Mouse (Mus musculus) ovary, adult 18-20 months (tissue): ENCODE data around the gene Ifnl2.

Source experiments
- DNase-seq: peaks from one replicate; pipeline ENCODE4 v3.0.0; 2022; ENCODE audit warnings: low spot score, mixed read lengths

Gene Ifnl2

DNA sequence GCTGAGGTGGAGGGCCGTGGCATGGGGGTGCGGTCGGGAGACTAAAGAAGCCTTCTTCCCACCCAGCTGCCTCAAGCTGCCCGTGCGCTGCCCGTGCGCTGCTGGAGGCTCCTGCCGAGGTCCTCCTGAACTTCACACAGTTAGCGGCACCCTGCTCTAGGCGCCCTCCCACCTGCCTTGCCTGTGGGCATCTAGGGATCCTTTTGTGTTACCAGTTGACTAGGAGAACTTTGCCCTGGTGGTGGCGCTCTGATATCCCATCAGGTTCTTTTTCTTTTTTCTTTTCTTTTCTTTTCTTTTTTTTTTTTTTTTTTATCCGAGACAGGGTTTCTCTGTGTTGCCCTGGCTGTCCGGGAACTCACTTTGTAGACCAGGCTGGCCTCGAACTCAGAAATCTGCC, 19.4 kb downstream of the Ifnl2 start:
- DNase-seq, result no peak

DNA sequence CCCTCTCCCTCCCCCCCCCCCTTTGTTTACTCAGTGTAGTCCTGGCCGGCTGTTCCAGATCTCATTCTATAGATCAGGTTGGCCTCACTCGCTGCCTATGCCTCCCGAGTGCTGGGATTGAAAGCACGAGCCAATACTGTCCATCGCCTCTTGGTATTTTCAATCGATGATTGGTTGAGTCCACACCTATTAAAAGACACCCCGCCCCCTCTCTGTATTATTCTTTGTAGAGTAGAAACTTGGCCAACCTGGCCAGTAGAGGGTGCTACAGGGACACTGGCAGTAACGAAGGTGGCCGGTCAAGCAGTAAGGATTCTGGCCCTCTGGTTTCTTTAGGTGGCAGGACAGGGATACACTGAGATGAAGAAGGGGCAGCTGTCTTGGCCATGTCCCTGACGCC, 19.8 kb downstream of the Ifnl2 start:
- no peak for DNase-seq

DNA sequence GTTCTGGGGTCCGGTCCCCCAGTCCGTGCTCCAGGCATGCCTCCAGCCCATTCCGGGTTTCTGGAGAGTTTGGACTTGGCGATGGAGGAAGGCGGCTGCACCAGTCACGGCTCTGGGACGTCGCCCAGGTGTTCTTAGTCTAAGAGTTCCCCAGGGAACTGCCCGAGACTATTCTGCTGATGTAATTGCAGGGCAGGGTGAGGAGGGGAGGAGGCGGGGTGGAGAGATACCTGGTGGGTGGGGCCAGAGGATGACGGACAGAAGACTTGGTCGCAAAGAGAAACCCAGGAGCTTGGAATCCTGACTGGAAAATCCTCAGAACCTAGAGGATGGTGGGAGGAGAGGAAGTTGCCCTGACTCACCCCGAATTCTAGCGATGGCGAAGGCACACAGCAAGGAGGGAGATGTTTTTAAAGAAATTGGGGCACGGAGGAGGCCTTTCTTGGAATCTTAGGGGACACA, 22.2 kb downstream of the Ifnl2 start:
- no peak for DNase-seq

DNA sequence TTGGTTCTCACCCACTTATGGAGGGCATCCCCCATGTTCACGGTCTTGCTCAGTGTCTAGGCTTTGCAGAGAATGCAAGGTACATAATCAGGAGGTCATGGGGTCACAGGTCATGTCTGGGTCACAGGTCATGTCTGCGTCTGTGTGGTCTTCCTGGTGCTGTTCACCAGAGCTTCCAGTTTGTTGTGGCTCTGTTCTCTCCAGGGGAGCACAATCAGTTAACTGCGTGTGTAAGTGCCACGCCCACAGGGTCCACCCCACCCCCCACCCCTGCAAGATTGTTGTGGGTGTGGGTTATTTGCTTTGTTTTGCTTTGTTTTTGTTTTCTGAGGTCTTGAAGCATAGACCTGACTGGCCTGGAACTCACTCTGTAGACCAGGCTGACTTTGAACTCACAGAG, 26.1 kb downstream of the Ifnl2 start:
- DNase-seq, result no peak

DNA sequence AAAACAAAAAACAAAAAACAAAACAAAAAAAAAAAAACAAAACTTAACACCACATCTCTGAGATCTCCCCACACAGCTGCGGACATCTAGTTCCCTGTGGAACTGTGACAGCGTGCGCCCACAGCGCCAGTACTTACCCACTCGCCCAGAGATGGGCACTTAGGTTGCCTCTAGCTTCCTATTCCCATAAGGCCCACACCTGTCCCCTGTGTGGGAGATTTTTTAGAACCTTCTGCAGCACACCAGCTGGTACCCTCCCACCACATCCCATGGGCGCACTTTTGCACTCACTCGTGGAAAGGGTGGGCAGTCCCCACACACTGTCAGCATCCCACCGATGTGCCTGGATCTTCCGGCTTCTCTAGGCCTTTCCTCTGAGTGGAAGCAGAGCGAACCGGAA, 27.4 kb downstream of the Ifnl2 start:
- DNase-seq, result no peak

DNA sequence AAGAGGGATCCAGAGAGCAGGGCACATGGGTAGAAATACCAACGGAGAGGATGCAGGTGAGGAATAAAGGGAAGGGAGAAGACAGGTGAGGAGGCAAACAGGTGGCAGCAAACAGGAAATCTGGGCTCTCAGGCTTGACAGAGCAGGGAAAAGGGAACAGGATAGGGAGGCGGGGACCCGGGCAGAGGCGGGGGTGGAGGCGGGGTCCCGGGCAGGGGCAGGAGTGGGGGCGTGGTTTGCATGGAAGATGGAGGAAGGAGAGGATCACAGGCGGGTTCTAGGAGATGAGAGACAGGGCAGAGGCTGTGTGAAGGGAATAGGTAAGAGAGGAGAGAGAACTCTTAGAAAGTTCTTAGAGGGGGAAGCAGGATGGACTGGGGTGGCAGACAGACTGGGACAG, 31.4 kb downstream of the Ifnl2 start:
- DNase-seq, result no peak

DNA sequence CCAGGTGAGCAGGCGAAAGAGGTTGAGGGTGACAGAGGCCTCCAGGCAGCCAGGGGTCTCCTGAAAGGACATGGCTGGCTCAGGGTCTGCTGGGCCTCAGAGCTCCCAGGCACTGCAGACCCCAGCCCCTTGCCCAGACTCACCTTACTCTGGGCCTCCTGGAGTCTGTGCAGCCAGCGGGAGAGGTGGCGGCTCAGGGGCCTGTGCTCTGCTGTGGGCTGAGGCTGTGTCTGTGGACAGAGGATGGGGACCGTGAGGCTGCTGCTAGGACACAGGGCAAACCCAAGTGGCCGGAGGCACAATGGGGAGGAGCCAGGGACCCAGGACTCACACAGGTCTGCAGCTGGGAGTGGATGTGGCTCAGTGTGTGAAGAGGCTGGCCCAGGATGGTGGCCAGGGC, 32.9 kb downstream of the Ifnl2 start:
- no peak for DNase-seq

DNA sequence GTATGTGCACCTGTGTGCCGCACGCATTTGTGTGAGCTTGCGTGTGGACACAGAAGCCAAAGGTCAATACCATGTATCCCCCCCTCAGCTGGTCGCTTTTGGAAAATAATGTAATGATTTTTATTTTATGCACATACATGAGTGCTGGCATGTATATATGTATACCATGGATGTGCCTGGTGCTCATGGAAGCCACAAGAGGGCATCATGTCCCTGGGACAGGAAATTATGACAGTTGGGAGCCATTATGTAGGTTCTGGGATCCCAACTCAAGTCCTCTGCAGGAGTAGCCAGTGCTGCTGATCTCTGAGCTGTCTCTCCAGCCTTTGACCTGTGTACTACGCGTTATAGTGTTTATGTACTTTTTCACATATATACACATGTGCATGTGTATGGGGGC, 34.1 kb downstream of the Ifnl2 start:
- no peak for DNase-seq

DNA sequence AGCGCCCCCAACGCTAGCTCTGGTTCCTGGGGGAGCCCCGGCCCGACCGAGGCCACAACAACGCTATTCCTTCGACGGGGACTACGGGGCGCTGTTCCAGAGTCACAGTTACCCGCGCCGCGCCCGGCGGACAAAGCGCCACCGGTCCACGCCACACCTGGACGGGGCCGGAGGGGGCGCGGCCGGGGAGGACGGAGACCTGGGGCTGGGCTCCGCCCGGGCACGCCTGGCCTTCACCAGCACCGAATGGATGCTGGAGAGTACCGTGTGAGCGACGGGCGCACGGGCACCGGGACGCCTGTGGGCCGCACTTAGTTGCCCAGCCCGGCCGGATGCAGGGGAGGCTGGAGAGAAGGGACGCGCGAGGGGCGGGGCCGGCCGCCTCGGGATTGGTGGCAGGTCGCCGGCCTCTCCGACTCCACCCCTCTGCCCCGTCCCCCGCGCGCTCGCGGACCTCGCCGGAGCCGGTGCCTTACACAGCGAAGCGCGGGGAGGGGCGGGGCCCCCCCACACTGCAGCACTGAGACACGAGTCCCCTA, 43.0 kb downstream of the Ifnl2 start:
- DNase-seq, result peak; percentile 33

DNA sequence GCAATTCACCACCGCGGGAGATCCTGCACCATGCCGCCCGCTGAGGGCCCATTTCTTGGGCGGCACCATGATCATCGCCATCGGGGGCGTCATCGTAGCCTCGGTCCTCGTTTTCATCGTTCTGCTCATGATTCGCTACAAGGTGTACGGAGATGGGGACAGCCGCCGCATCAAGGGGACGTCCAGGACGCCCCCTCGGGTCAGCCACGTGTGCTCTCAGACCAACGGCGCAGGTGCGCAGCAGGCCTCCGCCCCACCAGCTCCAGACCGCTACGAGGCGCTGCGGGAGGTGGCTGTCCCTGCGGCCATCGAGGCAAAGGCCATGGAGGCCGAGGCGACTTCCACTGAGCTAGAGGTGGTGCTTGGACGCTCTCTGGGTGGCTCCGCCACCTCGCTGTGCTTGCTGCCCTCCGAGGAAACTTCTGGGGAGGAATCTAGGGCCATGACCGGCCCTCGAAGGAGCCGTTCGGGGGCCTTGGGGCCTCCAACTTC, 43.5 kb downstream of the Ifnl2 start:
- DNase-seq, result no peak

DNA sequence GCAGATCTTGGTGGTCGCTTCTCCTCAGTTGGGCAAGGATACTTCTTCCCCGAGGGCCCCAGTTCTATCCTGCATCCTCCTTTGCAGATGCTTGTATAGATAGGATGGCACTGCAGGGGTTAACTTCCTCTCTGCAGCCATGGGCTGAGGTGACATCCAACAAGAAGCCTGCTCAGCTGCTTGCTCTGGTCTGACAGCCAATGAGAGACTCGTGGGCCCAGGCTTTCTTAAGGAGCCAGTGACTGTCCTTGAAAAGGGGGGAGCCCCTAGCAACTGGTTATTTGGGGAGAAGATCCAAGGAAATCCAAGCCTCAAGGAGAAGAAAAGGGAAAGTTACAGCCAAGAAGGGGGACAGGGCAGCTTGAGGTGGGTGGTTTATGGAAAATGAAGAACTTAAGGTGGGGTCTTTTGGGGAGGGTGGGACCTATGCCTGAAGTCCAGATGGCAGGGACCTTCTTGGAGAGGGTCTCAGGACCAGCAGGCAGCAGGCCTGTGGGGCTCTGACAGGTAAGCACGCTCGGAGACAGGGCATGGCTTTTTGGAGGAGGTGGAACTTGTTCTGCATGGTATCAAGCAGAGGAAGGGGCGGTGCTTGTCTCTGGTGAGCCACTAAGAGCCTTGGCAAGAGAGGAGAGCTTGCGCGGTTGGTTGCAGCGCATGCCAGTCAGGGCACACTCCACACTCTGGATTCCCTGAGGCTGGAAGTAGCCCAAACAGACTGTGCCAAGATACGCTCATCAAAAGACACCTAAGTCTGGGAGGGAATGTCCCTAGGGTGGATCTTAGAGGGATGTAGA, 45.6 kb downstream of the Ifnl2 start:
- DNase-seq, result peak; percentile 41

DNA sequence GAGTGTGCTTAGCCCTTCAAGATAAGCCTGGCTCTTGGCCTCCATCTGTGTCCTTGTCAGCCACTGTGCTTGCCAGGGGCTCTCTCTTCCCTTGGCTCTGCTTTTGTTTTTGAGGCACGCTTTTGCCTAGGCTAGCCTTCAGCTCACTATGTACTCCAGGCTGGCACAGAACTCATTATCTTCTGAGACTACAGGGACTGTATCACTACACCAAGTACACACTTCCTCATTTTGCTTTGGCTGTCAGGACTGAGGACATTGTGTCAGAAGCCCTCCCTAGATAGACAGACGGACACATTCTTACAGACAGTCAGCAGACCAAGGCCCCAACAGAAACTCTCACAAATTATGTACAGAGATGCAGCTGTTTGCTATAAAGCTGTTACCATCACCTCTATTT, 47.5 kb downstream of the Ifnl2 start:
- no peak for DNase-seq

DNA sequence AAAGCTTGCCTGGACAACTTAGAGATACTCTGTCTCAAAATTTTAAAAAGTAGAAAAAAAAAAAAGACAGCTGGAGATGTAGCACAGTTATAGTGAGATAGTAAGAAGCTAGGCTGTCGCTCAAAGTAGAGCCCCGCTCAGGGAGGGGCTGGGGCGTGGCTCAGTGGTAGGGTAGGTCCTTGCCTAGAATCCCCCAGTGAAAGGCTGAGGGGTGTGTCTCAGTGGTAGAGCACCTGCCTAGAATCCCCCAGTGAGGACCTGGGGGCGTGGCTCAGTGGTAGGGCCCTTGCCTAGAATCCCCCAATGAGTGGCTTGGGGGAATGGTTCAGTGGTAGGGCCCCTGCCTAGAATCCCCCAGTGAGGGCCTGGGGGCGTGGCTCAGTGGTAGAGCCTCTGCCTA, 49.9 kb downstream of the Ifnl2 start:
- no peak for DNase-seq
